Mouse (Mus musculus): ENCODE results near the gene Slco2a1. TPM values are rescaled to one million over a fixed set of nuclear protein-coding genes. Genes with fewer than 3 reads are reported as not detected.

Gene Slco2a1
- polyA plus RNA-seq, 1 experiment: 9.1 TPM

GRCm38 (mm10) chr9:103071541-103072203, 83.2 kb downstream of the Slco2a1 start:
- Histone ChIP-seq H3K4me3 (ENCODE audit: insufficient read depth, low read length) (no peak overlapping the region), H3K27ac (ENCODE audit: insufficient read depth, low read length) (no peak overlapping the region), H3K4me1 (ENCODE audit: control insufficient read depth, insufficient read depth, low read length) (peaks cover 5% of the 10 kb centered on the region; the same call in 1 of the 2 replicates)
- TF ChIP-seq CTCF (IDR thresholded peaks at IDR 0.05; ENCODE audit: borderline replicate concordance, insufficient read depth, low read length) (no peak), POLR2A (IDR thresholded peaks at IDR 0.05; ENCODE audit: low read depth, low read length) (no peak)

GRCm38 (mm10) chr9:103072204-103072599, 83.7 kb downstream of the Slco2a1 start:
- H3K27ac ChIP-seq (ENCODE audit: insufficient read depth, low read length): no peak overlapping the region
- TF ChIP-seq POLR2A (IDR thresholded peaks at IDR 0.05; ENCODE audit: low read depth, low read length) (no peak), CTCF (IDR thresholded peaks at IDR 0.05; ENCODE audit: borderline replicate concordance, insufficient read depth, low read length) (no peak)
- H3K4me3 ChIP-seq (ENCODE audit: insufficient read depth, low read length): no peak overlapping the region

GRCm38 (mm10) chr9:103072926-103073515, 84.5 kb downstream of the Slco2a1 start:
- Histone ChIP-seq H3K4me1 (ENCODE audit: control insufficient read depth, insufficient read depth, low read length) (peaks cover 5% of the 10 kb centered on the region; the same call in 1 of the 2 replicates), H3K4me3 (ENCODE audit: insufficient read depth, low read length) (no peak overlapping the region), H3K27ac (ENCODE audit: insufficient read depth, low read length) (no peak overlapping the region)
- no peak for TF ChIP-seq CTCF (IDR thresholded peaks at IDR 0.05; ENCODE audit: borderline replicate concordance, insufficient read depth, low read length)
- no peak for TF ChIP-seq POLR2A (IDR thresholded peaks at IDR 0.05; ENCODE audit: low read depth, low read length)

More at GRCm38 (mm10) chr9:103072204-103072599, 83.7 kb downstream of the Slco2a1 start:
- H3K4me1 ChIP-seq (ENCODE audit: control insufficient read depth, insufficient read depth, low read length): peaks cover 5% of the 10 kb centered on the region; the same call in 1 of the 2 replicates

GRCm38 (mm10) chr9:103076836-103077531, 88.5 kb downstream of the Slco2a1 start:
- no peak overlapping the region for H3K27ac ChIP-seq (ENCODE audit: insufficient read depth, low read length)
- no peak for TF ChIP-seq POLR2A (IDR thresholded peaks at IDR 0.05; ENCODE audit: low read depth, low read length)
- no peak for TF ChIP-seq CTCF (IDR thresholded peaks at IDR 0.05; ENCODE audit: borderline replicate concordance, insufficient read depth, low read length)
- peaks cover 4% of the 10 kb centered on the region; the same call in 1 of the 2 replicates for H3K4me1 ChIP-seq (ENCODE audit: control insufficient read depth, insufficient read depth, low read length)
- H3K4me3 ChIP-seq (ENCODE audit: insufficient read depth, low read length): no peak overlapping the region

GRCm38 (mm10) chr9:103078194-103078691, 89.7 kb downstream of the Slco2a1 start:
- no peak overlapping the region for H3K27ac ChIP-seq (ENCODE audit: insufficient read depth, low read length)
- H3K4me1 ChIP-seq (ENCODE audit: control insufficient read depth, insufficient read depth, low read length): no peaks in the 10 kb centered on the region
- TF ChIP-seq CTCF (IDR thresholded peaks at IDR 0.05; ENCODE audit: borderline replicate concordance, insufficient read depth, low read length): no peak
- no peak for TF ChIP-seq POLR2A (IDR thresholded peaks at IDR 0.05; ENCODE audit: low read depth, low read length)
- H3K4me3 ChIP-seq (ENCODE audit: insufficient read depth, low read length): no peak overlapping the region

- H3K27ac ChIP-seq (ENCODE audit: insufficient read depth, low read length): no peak overlapping the region
- TF ChIP-seq CTCF (IDR thresholded peaks at IDR 0.05; ENCODE audit: borderline replicate concordance, insufficient read depth, low read length) (no peak), POLR2A (IDR thresholded peaks at IDR 0.05; ENCODE audit: low read depth, low read length) (no peak)
Observed at GRCm38 (mm10) chr9:103080211-103080610, 91.7 kb downstream of the Slco2a1 start.

GRCm38 (mm10) chr9:103082246-103082975, 93.9 kb downstream of the Slco2a1 start:
- TF ChIP-seq POLR2A (IDR thresholded peaks at IDR 0.05; ENCODE audit: low read depth, low read length) (no peak), CTCF (IDR thresholded peaks at IDR 0.05; ENCODE audit: borderline replicate concordance, insufficient read depth, low read length) (no peak)
- Histone ChIP-seq H3K4me1 (ENCODE audit: control insufficient read depth, insufficient read depth, low read length) (no peaks in the 10 kb centered on the region), H3K27ac (ENCODE audit: insufficient read depth, low read length) (no peak overlapping the region), H3K4me3 (ENCODE audit: insufficient read depth, low read length) (no peak overlapping the region)

More at GRCm38 (mm10) chr9:103080211-103080610, 91.7 kb downstream of the Slco2a1 start:
- Histone ChIP-seq H3K4me1 (ENCODE audit: control insufficient read depth, insufficient read depth, low read length) (no peaks in the 10 kb centered on the region), H3K4me3 (ENCODE audit: insufficient read depth, low read length) (no peak overlapping the region)

- TF ChIP-seq CTCF (IDR thresholded peaks at IDR 0.05; ENCODE audit: borderline replicate concordance, insufficient read depth, low read length): no peak
- TF ChIP-seq POLR2A (IDR thresholded peaks at IDR 0.05; ENCODE audit: low read depth, low read length): no peak
- Histone ChIP-seq H3K4me3 (ENCODE audit: insufficient read depth, low read length) (no peak overlapping the region), H3K4me1 (ENCODE audit: control insufficient read depth, insufficient read depth, low read length) (no peaks in the 10 kb centered on the region), H3K27ac (ENCODE audit: insufficient read depth, low read length) (no peak overlapping the region)
Observed at GRCm38 (mm10) chr9:103083405-103083804, 94.9 kb downstream of the Slco2a1 start.

- Histone ChIP-seq H3K27ac (ENCODE audit: insufficient read depth, low read length) (no peak overlapping the region), H3K4me3 (ENCODE audit: insufficient read depth, low read length) (no peak overlapping the region), H3K4me1 (ENCODE audit: control insufficient read depth, insufficient read depth, low read length) (no peaks in the 10 kb centered on the region)
- TF ChIP-seq POLR2A (IDR thresholded peaks at IDR 0.05; ENCODE audit: low read depth, low read length) (no peak), CTCF (IDR thresholded peaks at IDR 0.05; ENCODE audit: borderline replicate concordance, insufficient read depth, low read length) (no peak)
Observed at GRCm38 (mm10) chr9:103086736-103087135, 98.2 kb downstream of the Slco2a1 start.
